Mouse (Mus musculus): ENCODE data around the gene Slc30a2.
"Not testable (repeated sequence)": the region's sequence is repeated elsewhere in the genome, so short reads cannot be mapped to it uniquely, and the experiment has no call there.

The Slc30a2 gene

GRCm38 (mm10) chr4:134356591-134357460 is 13.8 kb downstream of the Slc30a2 start:
- peak; percentile 28 to 61 for DNase-seq (ENCODE audit: low spot score in 2 of 2)

DNA sequence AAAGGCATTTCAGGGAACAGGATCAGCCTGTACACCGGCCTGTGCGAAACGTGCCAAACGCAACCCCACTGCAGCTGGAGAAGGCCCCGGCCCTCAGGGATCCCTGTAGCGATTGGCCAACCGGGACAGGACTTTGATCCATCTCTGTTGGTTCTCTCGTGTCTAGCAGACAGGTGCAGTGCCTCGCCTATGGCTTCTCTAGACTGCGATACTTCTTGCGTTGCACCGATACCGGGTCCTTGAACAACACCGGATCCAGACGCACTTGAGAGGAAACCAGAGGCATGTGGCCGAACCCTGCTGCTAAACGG is 14.4 kb downstream of the Slc30a2 start:
- no peak for DNase-seq (ENCODE audit: low spot score in 2 of 2)

GRCm38 (mm10) chr4:134359649-134360048 is 16.7 kb downstream of the Slc30a2 start:
- no peak for DNase-seq (ENCODE audit: low spot score in 2 of 2)

- no peak for DNase-seq (ENCODE audit: low spot score in 2 of 2)
Measured at GRCm38 (mm10) chr4:134361215-134361614, 18.2 kb downstream of the Slc30a2 start.

DNA sequence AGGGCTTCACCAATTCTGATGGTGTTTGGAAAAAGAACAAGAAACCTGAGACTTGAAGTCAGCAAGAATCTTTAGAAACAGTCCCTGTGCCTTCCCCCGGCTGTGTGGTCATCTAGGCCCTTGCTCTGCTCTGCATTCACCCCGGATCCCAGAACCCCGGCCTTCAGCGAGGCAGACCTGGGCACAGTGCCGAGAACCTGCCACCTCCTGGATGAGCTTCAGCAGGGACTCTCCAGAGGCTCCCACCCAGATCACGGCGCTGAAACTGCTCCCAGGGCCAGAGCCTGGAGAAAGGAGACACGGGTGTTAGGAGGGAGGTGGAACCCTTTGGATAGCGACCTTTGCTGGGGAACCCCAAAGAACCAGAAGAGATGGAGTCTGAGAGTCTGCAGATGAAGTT is 19.1 kb downstream of the Slc30a2 start:
- no peak for DNase-seq (ENCODE audit: low spot score in 2 of 2)

- peak; percentile 33 to 53 for DNase-seq (ENCODE audit: low spot score in 2 of 2)
Measured at GRCm38 (mm10) chr4:134362586-134362985, 19.6 kb downstream of the Slc30a2 start.

GRCm38 (mm10) chr4:134365280-134365679 is 22.3 kb downstream of the Slc30a2 start:
- DNase-seq (ENCODE audit: low spot score in 2 of 2), result no peak

- DNase-seq (ENCODE audit: low spot score in 2 of 2), result no peak
Measured at GRCm38 (mm10) chr4:134370649-134371221, 27.8 kb downstream of the Slc30a2 start.

DNA sequence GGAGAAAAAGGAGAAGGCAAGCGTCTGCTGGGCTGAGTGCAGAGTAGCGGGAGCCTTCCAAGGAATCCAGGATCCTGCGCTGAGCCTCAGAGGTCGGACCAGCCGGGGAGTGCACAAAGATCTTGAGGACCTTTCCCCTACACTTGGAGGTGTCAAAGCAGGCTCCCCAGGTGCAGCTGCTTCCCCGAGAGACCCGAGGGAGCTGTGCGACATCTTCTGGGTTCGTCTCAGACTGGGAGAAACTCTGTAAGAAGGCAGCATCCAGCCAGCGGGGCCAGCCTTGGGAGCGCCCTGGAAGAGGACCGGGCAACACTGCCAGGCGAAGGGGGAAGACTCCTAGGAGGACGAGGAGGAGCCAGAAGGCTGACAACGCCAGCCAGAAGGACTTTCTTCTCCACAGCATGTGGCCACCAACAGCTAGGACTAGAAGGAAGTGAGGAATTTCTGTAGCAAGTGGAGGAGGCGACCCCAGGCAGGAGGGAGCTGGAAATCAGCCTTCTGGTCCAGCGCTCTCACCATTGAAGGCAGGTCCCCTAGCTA is 28.4 kb downstream of the Slc30a2 start:
- DNase-seq (ENCODE audit: low spot score in 2 of 2), result no peak

GRCm38 (mm10) chr4:134372294-134372747 is 29.3 kb downstream of the Slc30a2 start:
- peak; percentile 29 to 58 for DNase-seq (ENCODE audit: low spot score in 2 of 2)

GRCm38 (mm10) chr4:134373295-134373694 is 30.3 kb downstream of the Slc30a2 start:
- no peak for DNase-seq (ENCODE audit: low spot score in 2 of 2)

DNA sequence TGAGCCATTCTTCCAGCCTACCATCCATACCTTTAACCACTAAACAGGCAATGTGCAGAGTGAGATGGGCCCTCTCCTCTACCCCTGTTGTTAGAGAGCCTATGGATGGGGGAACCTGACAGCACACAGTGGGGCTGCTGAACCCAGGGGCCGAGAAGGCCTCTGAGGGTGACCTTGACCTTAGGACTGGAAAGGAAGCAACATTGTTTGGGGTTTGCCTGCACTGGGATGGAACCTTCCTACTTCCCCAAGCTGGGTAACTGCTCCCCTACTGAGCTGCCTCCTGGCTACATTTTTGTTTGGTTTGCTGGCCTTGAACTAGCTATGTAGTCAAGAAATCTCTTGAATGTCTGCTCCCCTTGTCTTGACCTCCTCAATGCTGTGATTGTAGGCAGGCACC is 31.3 kb downstream of the Slc30a2 start:
- DNase-seq (ENCODE audit: low spot score in 2 of 2), result no peak

DNA sequence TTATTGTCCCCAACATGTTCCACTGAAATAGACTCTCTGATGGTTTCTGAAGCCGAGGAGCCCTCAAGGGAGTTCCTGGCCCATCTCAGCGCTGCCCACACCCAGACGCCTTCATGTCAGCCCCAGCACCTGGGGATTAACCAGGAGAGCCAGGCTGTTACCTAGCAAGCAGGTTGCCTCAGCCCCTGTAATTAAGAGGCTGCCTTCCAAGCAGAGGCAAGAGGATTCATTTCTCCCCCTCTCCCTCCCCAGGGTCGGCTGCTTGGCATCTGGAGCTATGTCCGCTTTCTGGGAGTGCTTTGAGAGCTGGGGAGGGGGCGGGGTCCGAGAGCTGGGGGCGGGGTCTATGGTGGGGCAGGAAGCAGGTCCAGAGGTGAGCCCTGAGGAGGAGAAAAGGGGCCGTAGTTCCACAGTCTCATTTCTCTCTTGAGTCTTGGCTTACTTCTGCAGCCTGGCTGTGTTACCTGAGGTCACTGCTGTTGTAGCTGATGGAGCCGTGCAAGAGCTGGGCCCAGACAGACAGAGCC is 35.2 kb downstream of the Slc30a2 start:
- DNase-seq (ENCODE audit: low spot score in 2 of 2), result no peak

- DNase-seq (ENCODE audit: low spot score in 2 of 2), result no peak
Measured at GRCm38 (mm10) chr4:134379510-134379909, 36.5 kb downstream of the Slc30a2 start.

- not testable (repeated sequence) for DNase-seq (ENCODE audit: low spot score in 2 of 2)
Measured at GRCm38 (mm10) chr4:134383750-134384149, 40.8 kb downstream of the Slc30a2 start, which contains the start of gene Extl1. Gene Extl1 (minus strand): TSS chr4:134383850.

DNA sequence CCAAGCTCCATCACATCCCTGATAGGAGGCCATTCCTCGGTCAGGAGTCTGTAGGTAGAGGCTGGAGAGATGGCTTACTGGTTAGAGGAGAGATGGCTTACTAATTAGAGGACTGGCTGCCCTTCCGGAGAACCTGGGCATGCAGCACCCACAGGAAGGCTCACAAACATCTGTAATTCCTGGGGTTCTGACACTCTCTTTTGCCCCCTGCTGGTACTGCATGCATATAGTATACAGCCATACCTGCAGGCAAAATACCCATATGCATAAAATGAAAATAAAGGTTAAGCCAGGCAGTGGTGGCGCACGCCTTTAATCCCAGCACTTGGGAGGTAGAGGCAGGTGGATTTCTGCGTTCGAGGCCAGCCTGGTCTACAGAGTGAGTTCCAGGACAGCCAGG is 44.3 kb downstream of the Slc30a2 start:
- no peak for DNase-seq (ENCODE audit: low spot score in 2 of 2)

DNA sequence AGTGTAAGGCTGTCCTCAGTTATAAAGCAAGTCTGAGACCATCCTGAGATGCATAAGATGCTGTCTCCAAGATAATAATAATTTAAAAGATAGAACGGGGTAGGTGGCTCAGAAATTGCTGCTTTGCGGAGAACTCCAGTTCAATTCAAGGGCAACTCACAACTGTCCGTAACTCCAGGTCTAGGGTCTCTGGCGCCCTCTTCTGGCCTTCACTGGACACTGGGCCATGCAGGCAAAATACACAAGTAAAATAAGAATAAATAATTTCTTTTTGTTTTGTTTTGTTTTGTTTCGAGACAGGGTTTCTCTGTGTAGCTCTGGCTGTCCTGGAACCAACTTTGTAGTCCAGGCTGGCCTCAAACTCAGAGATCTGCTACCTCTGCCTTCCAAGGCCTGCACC is 45.4 kb downstream of the Slc30a2 start:
- DNase-seq (ENCODE audit: low spot score in 2 of 2), result peak in 1 of 2 experiments; percentile 55

DNA sequence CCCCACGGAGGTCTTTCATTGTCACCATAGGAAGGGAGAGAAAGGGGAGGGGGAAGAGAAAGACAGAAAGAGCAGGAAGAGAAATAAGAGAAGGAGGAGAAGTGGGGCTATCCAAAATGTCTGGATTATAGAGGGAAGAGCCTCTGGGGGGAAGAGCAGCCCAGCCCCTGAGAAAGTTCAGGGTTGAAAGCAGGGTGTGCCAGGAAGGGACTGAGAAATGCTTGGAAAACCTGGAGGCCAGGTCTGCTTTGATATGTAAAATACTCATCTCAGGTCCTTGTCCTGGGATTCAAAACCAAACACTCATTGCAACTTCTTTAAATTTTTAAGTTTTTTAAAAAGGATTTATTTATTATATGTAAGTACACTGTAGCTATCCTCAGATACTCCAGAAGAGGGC is 48.7 kb downstream of the Slc30a2 start:
- no peak for DNase-seq (ENCODE audit: low spot score in 2 of 2)

DNA sequence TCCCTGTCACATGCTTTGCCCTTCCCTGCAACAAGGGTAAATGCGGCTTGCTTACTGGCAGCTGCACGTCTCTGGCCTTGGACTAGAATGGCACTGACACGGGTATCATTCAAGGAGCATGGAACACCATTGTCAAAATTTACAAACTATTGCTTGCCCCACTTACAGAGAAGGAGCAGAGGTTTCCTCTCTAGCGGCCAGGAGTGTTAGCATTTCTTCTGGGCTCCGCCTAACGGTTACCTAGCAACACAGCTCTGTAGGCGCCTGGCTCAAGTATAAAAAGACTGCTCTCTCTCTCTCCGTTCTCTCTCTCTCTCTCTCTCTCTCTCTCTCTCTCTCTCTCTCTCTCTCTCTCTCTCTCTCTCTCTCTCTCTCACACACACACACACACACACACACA is 49.6 kb downstream of the Slc30a2 start:
- no peak for DNase-seq (ENCODE audit: low spot score in 2 of 2)

DNA sequence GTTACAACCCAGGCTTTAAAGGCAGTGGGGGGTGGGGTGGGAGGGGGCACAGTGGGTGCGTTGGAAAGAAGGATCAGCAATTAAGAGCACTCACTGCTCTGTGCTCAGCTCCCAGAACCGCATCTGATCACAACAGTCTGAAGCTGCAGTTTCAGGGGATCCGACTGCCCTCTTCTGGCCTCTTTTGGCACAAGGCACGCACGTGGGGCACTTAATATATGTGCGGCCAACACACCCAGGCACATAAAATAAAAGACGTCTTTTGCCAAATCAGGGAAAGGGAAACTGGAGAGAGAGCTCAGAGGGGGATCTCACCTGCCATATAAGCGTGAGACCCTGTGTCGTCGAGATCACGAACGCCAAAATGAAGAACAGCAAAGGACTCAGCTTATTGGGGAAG is 50.0 kb downstream of the Slc30a2 start:
- DNase-seq (ENCODE audit: low spot score in 2 of 2), result no peak

DNA sequence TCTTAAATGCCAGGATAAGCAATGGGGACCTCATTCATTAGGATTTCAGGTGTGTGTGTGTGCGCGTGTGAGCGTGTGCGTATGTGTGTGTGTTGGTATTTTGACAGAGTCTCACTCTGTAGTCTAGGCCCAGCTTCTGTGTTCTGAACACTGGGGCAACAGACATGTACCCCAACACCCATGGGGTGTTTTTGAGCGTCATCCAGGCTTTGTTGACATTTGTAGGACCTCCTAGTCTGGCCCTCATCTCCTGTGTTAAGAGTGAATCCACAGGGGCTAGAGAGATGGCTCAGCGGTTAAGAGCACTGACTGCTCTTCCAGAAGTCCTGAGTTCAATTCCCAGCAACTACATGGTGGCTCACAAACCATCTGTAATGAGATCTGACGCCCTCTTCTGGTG is 52.2 kb downstream of the Slc30a2 start:
- DNase-seq (ENCODE audit: low spot score in 2 of 2), result no peak

DNA sequence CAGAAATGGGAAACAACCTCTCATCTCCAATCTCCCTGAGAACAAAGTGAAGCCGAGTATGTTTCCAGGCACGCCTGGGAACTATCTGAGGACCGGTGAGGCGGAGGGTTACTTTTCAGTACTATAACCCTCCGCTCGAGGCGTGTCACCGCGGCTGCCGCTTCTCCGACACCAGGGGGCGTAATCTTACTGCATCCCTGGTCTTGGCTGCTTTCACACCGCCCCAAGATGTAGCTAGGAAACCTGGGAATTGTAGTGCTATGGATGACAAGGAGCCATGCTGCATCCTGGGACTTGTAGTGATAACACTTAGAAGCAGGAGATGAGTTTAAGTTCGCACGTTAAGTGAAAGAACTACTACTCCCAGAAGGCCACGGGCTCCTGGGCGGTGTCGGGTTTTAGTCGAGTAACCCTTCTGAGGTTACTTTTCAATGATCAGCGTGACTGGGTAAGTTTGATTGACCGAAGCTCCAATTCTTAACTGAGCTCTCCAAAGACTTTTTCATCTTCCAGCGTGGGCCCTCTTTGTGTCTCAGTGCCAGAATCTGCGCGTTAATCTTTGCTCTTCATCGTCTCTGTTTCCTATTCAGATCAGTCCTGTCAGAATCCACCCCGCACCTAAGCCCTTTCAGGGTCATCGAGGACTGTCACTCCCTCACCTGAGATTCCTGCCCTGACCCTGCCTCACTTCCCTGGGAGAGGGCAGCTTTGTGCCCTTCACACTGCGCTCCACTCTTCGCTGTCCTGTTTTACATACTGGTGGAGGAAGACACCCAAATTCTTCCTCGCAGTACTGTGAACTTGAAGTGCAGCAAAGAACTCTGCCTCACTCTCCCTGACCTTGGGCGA is 53.2 kb downstream of the Slc30a2 start, which contains the start of gene Pafah2:
Gene Pafah2 (plus strand): TSS at position 344 of the 849 bp plus-strand sequence.
- peak; percentile 69 to 83 for DNase-seq (ENCODE audit: low spot score in 2 of 2)

Data from spleen, postnatal 14 days (tissue).